Mouse (Mus musculus): ENCODE data around the gene Usp33.

DNA sequence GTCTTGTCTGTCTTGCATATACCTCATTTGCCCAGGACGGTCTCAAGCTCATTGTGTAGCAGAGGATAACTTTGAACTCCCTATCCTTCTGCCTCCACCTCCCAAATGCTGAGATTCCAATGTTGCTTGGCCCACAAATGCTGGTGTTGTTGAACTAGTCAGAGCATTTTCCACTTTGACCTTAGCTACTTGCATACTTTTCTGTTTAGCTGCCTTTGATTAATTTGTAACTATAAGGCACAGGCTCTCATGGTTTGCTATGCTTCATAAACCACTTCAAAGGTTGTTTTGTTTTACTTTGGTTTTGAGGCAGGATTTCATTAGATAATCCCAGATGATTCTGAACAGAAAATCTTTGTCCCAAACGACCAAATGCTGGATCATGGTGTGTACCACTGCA lies 57.5 kb downstream of the Usp33 start:
- TF ChIP-seq GATA1 (IDR thresholded peaks at IDR 0.05; ENCODE audit: low read length), result no peak
- TF ChIP-seq TAL1 (IDR thresholded peaks at IDR 0.05; ENCODE audit: low read length), result no peak

All from erythroblast, embryonic 14.5 days (primary cell).